Mouse (Mus musculus) limb, embryonic 12.5 days (tissue): Measurements from ENCODE around the gene Rpl13a. TPM values are rescaled to one million over a fixed set of nuclear protein-coding genes. Genes with fewer than 3 reads are reported as not detected.

Experiments
- ATAC-seq: fragments of 200-750 bp; cut with Nextera tagmentation; 2 replicates; pipeline ENCODE4 v1.8.0; 2017; ENCODE audit warnings: low read depth, moderate TSS enrichment; ENCODE audit not compliant: insufficient number of reproducible peaks, insufficient read depth, low FRiP score, low TSS enrichment
- H3K27ac ChIP-seq: fragments of 300-500 bp; sonication (generic); 2 replicates; pipeline ENCODE4 v1.5.1; 2016; ENCODE audit warnings: mild to moderate bottlenecking, moderate library complexity
- H3K27me3 ChIP-seq: fragments of 300-500 bp; sonication (generic); 2 replicates; pipeline ENCODE4 v1.6.1; 2016; ENCODE audit warnings: mild to moderate bottlenecking, moderate library complexity
- H3K36me3 ChIP-seq: fragments of 300-500 bp; sonication (generic); 2 replicates; pipeline ENCODE4 v1.6.1; 2016; ENCODE audit warnings: mild to moderate bottlenecking, moderate library complexity
- H3K4me1 ChIP-seq: fragments of 300-500 bp; sonication (generic); replicated peaks from 2 replicates; pipeline ENCODE4 v1.6.1; 2016
- H3K4me2 ChIP-seq: fragments of 300-500 bp; sonication (generic); 2 replicates; pipeline ENCODE4 v1.6.1; 2016; ENCODE audit warnings: mild to moderate bottlenecking, moderate library complexity
- H3K4me3 ChIP-seq: fragments of 300-500 bp; sonication (generic); replicated peaks from 2 replicates; pipeline ENCODE4 v1.5.1; 2016; ENCODE audit warnings: mild to moderate bottlenecking
- H3K9ac ChIP-seq: fragments of 300-500 bp; sonication (generic); replicated peaks from 2 replicates; pipeline ENCODE4 v1.6.1; 2016; ENCODE audit warnings: mild to moderate bottlenecking, moderate library complexity
- H3K9me3 ChIP-seq: fragments of 300-500 bp; sonication (generic); 2 replicates; pipeline ENCODE4 v1.6.1; 2016; ENCODE audit warnings: mild to moderate bottlenecking, moderate library complexity
- WGBS: fragments of 180-500 bp; shearing (Covaris S2); methylation state at CpG from one replicate; pipeline ENCODE4 v1.1.7; 2016; 5-methylcytosine and 5-hydroxymethylcytosine counted together
- polyA plus RNA-seq: library from polyadenylated mRNA; unstranded; fragments of >200 nt; fragmentation: Nextera tagmentation; extraction: Ambion mirVana; gene quantifications from 2 replicates; pipeline ENCODE4 v1.2.1, GENCODE M21; 2016

Rpl13a gene
- polyA plus RNA-seq, 1 experiment from 2014 or later = 1,447 TPM

DNA sequence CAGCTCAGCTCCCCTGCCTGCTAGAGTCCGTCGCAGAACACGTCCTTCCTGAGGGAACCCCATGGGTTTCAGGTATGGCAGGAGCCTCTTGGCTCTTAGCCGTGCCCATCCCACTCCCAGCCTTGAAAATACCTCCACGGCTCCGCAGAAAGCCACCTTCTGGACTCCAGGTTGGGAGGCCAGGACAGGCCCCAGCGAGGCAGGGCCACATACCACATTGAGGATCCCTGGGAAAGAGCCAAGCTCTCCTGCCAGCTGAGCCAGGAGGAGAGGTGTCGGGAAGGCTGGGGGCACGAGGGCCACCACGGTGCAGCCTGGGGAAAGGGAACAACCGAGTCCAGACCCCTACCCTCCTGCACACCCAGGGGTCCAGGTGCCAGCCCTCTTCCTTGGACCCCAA is 18.7 kb upstream of the Rpl13a start:
- Histone ChIP-seq H3K27me3 (no peaks in the 10 kb centered on the region), H3K4me2 (no peak overlapping the region), H3K4me1 (peaks cover 15% of the 10 kb centered on the region), H3K9me3 (no peaks in the 10 kb centered on the region), H3K27ac (no peak overlapping the region), H3K4me3 (no peak overlapping the region), H3K9ac (no peak overlapping the region), H3K36me3 (peaks cover 63% of the 10 kb centered on the region)
- ATAC-seq = no peak
- 88% methylated on average over 11 of the region's 11 CpGs for WGBS

DNA sequence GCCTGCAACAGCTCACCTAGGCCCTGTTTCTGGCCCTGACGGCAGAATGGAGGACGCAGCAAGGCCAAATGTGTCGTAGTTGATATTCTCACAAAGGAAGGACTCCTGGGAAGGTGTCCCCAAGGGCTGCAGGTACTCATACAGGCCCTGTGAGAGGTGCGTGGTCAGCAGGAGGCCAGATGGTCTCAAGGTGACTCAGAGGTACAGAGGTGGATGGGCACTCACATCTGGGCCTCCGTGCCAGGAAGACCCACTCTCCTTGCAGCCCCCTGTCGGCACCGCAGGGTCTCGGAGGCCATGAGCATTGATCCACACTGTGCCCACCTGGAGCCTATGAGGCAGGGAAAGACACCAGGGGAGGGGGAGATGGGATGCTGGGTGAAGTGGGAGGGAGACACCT is 16.9 kb upstream of the Rpl13a start:
- H3K36me3 ChIP-seq = peaks cover 74% of the 10 kb centered on the region
- no peak overlapping the region for H3K4me3 ChIP-seq
- WGBS = 95% methylated on average over 8 of the region's 8 CpGs
- H3K27ac ChIP-seq = no peak overlapping the region
- ATAC-seq = no peak
- peaks cover 5% of the 10 kb centered on the region for H3K4me1 ChIP-seq
- H3K4me2 ChIP-seq = no peak overlapping the region
- H3K9me3 ChIP-seq = no peaks in the 10 kb centered on the region
- no peak overlapping the region for H3K9ac ChIP-seq
- H3K27me3 ChIP-seq = no peaks in the 10 kb centered on the region

DNA sequence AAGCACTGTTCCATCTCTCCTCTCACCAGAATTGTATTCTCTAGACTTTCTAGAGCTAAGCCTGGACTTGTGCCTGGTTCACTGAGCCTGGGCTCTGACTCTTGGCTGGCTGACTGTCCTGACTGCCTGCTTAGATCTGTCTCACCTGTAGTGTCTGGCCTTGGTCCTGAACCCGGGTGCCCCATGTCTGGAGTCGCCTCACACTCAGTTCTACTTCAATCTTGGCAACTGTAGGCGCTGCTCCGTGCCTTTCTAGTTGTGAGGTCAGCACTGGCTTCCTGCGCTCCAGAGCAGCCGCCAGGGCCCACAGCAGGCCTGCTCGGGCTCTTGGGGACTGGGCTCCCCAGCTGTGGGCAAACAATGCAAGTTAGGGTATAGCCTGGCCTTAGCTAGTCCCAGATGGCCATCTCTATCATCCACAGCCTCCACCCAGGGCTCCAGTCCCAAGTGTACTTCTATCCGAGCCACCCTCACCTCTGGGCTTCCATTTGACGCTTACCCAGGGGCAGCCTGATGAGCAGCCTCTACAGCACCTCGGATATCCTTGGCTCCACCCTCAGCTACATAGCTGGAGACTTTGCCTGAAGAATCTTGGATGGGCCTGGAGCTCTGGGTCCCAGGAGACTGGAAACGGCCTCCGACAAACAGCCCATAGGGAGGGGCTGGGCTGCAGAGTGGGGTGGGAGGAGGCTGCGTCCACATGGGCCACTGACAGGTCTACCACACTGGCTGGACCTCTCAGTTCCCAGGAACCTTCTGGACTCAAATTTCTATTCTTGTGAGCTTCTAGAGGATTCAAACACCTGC is 16.0 kb upstream of the Rpl13a start:
- Histone ChIP-seq H3K4me3 (no peak overlapping the region), H3K27me3 (no peaks in the 10 kb centered on the region), H3K9me3 (no peaks in the 10 kb centered on the region), H3K36me3 (peaks cover 74% of the 10 kb centered on the region), H3K4me1 (no peaks in the 10 kb centered on the region), H3K4me2 (no peak overlapping the region), H3K27ac (no peak overlapping the region), H3K9ac (peak overlapping the region; percentile 5; the same call in 1 of the 2 replicates)
- 90% methylated on average over 13 of the region's 13 CpGs for WGBS
- ATAC-seq = no peak

DNA sequence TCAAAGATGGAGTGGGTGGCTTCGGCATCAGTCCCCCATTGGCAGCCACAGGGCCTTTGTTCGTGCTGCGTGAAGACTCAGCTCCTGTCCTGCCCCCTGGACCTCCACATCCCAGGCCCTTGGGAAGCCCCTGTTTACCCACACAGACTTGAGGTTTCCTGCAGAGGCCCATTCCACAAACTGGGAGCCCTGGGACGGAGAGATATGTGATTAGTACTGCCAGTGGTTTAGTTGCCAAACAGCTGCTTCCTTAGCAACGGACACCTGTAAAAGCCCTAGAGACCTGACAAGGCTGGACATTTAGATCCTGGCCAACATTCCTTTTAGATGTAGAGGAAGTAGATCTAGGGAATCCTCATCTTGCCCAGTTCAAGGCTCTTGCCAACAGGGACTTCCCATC is 13.4 kb upstream of the Rpl13a start:
- Histone ChIP-seq H3K27ac (no peak overlapping the region), H3K9ac (no peak overlapping the region), H3K36me3 (peaks cover 57% of the 10 kb centered on the region), H3K9me3 (no peaks in the 10 kb centered on the region), H3K4me2 (no peak overlapping the region), H3K27me3 (peaks cover 10% of the 10 kb centered on the region), H3K4me3 (no peak overlapping the region), H3K4me1 (no peaks in the 10 kb centered on the region)
- WGBS = 92% methylated on average over 5 of the region's 5 CpGs
- ATAC-seq = no peak

DNA sequence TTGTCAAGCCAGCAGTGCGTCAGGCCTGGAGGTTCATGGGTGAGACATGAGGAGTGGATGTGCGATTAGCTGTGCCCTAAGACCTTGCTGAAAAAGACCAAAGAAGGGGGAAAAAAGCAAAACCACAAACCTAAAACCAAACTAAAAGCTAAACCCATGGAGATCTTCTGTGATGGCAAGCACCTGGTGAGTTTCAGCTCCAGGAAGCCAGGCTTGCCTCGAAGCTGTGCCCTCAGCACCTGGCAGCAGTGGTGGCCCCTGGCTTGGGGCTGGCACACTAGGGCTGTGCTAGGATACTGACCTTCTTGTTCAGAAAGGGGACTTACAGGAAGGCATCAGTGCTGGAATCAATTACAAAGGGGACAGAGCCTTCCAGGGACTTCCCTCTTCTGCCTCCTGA is 12.8 kb upstream of the Rpl13a start:
- H3K36me3 ChIP-seq = peaks cover 51% of the 10 kb centered on the region
- H3K27ac ChIP-seq = no peak overlapping the region
- ATAC-seq = no peak
- 86% methylated on average over 3 of the region's 3 CpGs for WGBS
- H3K9ac ChIP-seq = no peak overlapping the region
- no peak overlapping the region for H3K4me3 ChIP-seq
- H3K9me3 ChIP-seq = no peaks in the 10 kb centered on the region
- no peak overlapping the region for H3K4me2 ChIP-seq
- no peaks in the 10 kb centered on the region for H3K4me1 ChIP-seq
- peaks cover 11% of the 10 kb centered on the region for H3K27me3 ChIP-seq

DNA sequence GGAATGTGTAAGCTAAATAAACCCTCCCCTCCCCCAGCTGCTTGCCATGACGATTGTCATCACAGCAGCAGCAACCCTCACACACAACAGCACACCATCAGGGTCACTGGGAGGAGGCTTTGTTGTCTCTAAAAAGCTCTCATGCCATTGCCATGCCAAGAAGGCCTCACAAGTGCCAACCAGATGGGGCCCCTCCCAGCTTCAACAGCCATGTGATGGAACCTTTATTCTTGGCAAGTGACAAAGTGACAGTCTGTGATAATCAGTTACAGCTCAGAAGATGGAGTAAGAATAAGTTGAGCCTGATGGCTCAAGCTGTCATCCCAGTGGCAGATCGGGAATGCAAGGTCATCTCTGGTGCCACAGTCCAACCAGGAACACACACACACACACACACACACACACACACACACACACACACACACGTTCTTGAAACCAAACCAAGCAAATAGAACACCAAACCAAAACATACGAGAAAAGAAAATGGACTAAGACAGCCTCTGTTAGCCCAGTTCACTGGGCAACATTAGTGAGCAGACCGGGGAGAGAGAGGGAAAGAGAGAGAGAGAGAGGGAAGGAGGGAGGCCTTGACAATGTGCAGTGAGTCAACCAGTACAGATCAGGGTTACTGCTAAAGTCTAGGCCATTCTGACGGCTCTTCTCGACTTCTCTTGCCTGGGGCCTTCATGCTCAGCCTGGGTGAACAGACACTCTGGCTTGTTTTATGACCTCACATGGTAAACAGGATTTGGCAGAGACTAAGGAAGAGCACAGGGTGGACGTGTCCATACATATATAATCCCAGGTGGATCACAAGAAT is 11.6 kb upstream of the Rpl13a start:
- no peak for ATAC-seq
- Histone ChIP-seq H3K4me1 (peaks cover 5% of the 10 kb centered on the region), H3K36me3 (peaks cover 39% of the 10 kb centered on the region), H3K4me2 (no peak overlapping the region), H3K27me3 (peaks cover 19% of the 10 kb centered on the region), H3K4me3 (no peak overlapping the region), H3K27ac (no peak overlapping the region), H3K9me3 (no peaks in the 10 kb centered on the region), H3K9ac (no peak overlapping the region)
- 66% methylated on average over 8 of the region's 8 CpGs for WGBS

DNA sequence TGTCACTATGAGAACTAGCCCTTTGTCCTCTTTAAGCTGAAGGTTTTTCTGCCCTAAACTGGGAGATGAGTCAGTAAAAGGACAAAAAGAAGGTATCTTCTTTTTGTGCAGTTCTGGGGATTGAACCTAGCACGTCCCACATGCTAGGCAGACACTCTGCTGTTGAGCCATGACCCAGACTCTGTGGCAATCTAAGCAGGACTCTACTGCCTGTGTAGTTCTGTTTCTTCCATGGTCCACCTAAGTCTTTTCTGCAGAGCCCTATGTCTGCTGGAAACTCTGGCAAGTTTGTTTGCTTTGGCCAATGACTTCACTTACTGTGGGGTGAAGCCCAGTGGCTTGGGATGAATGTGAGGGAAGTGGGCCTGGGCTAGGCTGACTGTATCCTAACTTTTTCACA is 9.8 kb upstream of the Rpl13a start:
- Histone ChIP-seq H3K27ac (no peak overlapping the region), H3K9me3 (peaks cover 1% of the 10 kb centered on the region; the same call in 1 of the 2 replicates), H3K36me3 (peaks cover 22% of the 10 kb centered on the region), H3K4me1 (peaks cover 10% of the 10 kb centered on the region), H3K4me3 (no peak overlapping the region), H3K4me2 (no peak overlapping the region), H3K9ac (0 out of 2 replicates have a peak overlapping the region, but pooled peaks have one; percentile 9), H3K27me3 (peaks cover 28% of the 10 kb centered on the region)
- no peak for ATAC-seq
- WGBS = 81% methylated on average over 1 of the region's 1 CpGs

DNA sequence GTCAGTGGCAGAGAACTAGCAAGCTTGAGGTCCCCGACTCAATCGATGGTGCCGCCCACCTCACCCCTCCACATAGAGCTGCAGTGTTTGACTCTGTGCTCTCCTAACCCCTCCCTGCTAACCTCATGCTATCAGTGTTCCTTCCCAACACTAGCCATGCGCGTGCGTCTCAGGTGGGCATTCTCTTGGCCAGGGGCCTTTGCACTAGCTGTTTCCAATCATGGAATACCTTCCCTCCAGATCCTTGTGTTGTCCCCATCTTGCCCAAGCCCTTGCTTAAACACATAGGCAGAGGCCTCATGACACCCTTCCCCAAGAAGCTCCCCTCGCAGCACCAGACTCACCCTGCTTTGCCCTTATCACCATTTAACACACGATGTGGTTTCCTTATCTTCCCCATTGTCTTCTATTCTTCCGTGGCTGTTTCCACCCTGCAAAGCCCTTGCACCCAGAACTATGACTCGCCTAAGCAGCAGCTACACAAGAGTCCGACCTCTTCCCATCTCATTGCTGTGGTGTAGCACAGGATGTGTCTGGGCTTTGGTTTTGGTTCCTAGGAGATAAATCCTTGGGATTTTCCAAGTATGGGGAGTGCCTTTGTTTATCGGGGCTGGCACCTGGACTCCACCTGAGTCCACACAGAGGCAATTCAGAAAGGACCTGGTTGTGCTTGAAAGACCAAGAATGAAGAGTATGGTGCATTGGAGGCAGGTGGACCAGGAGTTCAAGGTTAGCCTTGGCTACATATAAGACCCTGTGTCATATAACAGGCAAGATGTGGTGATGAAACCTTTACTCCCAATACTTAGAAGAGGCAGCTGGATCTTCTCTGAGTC is 8.8 kb upstream of the Rpl13a start:
- Histone ChIP-seq H3K4me2 (no peak overlapping the region), H3K36me3 (peaks cover 12% of the 10 kb centered on the region), H3K4me1 (peaks cover 10% of the 10 kb centered on the region), H3K9me3 (peaks cover 4% of the 10 kb centered on the region; the same call in 1 of the 2 replicates), H3K27me3 (peaks cover 28% of the 10 kb centered on the region), H3K4me3 (no peak overlapping the region), H3K9ac (no peak overlapping the region), H3K27ac (no peak overlapping the region)
- 86% methylated on average over 12 of the region's 12 CpGs for WGBS
- ATAC-seq = no peak

DNA sequence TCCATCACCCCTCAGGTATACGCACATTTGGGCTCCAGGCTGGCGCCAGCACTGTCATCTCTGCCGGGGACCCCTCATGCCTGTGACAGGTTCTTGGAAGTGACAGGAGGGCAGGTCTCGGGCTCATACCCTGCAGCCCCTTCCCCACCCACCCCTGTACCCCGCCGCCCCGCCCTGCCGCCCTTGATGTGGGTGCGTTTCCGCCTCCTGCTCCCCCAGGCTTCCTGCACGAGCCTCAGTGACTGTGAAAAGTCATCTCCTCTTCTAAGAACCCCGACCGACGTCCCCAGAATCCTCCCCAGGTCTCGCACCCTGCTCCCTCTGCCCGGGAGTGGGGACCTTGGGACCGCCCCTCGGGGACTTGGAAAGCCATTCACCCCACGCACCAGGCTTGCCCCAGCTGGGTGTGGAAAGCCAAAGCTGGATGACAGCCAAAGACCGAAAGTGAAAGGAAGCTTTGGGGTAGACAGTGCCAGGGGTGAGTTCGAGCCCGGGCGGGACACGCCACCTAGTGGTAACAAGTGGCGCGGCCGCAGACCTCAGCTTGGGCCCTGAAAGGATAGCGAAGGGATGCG is 7.5 kb upstream of the Rpl13a start, which contains the start of the genes Gm45713 and Flt3l:
TSS of gene Gm45713 (minus strand) at position 239 of the 575 bp plus-strand sequence.
TSS of gene Flt3l (minus strand) at position 440 of the 575 bp plus-strand sequence.
- Histone ChIP-seq H3K27ac (0 out of 2 replicates have a peak within 1 kb of the TSS, but pooled peaks have one; percentile 13), H3K9me3 (peaks cover 4% of the 10 kb centered on the region; the same call in 1 of the 2 replicates), H3K27me3 (peaks cover 28% of the 10 kb centered on the region), H3K4me1 (peaks cover 10% of the 10 kb centered on the region), H3K4me3 (peak within 1 kb of the TSS; percentile 49), H3K36me3 (no peaks in the 10 kb centered on the region), H3K9ac (peak within 1 kb of the TSS; percentile 58), H3K4me2 (peak within 1 kb of the TSS; percentile 69)
- 2% methylated on average over 29 of the region's 29 CpGs for WGBS
- ATAC-seq = peak; percentile 54

DNA sequence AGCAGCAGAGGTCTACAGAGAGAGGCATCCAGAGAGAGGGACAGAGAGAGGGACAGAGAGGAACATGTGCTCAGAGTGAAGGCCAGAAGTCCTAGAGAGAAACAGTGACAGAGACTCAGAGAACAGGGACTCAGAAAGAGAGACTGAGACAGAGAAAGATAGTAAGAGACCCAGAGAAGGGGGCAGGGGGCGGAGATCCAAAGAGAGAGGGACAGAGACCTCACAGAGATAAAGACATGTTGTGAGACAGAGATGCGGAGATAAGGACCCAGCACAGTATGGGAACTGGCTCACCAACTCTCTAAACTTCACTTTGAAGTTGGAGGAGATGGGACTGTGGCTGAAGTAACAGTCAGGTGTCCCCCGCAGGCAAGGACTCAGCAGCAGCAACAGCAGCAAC is 6.8 kb upstream of the Rpl13a start:
- Histone ChIP-seq H3K9ac (no peak overlapping the region), H3K27ac (no peak overlapping the region), H3K9me3 (peaks cover 4% of the 10 kb centered on the region; the same call in 1 of the 2 replicates), H3K4me2 (peak overlapping the region; percentile 69), H3K4me1 (peaks cover 10% of the 10 kb centered on the region), H3K27me3 (peaks cover 28% of the 10 kb centered on the region), H3K36me3 (no peaks in the 10 kb centered on the region), H3K4me3 (peak overlapping the region; percentile 49; the same call in 1 of the 2 replicates)
- WGBS = 69% methylated on average over 3 of the region's 3 CpGs
- no peak for ATAC-seq
